Mouse (Mus musculus) adrenal gland, postnatal 4 days (tissue): ENCODE data around the gene Gpr141. TPM values are rescaled to one million over a fixed set of nuclear protein-coding genes. Genes with fewer than 3 reads are reported as not detected.
"Not testable (repeated sequence)": the region's sequence is repeated elsewhere in the genome, so short reads cannot be mapped to it uniquely, and the experiment has no call there.

Experiments
- DNase-seq, 2 experiments: peaks; one replicate each; pipeline ENCODE4 v3.0.0; 2021 to 2022; ENCODE audit warnings: low spot score in 2 of 2, mixed read lengths in 2 of 2
- long read RNA-seq, 2 experiments: library from polyadenylated mRNA; stranded (forward); transcript quantifications; one replicate each; pipeline ENCODE4 v2.0.0; 2021
- total RNA-seq, 2 experiments: library from RNA; stranded (reverse); gene quantifications; 2 replicates each; pipeline ENCODE4 v1.2.3; 2021

The Gpr141 gene
- total RNA-seq = under 1 TPM; 0.14 to 0.56 TPM
- long read RNA-seq, experiment 1 = 0 reads
- long read RNA-seq, experiment 2 = 0 reads

DNA sequence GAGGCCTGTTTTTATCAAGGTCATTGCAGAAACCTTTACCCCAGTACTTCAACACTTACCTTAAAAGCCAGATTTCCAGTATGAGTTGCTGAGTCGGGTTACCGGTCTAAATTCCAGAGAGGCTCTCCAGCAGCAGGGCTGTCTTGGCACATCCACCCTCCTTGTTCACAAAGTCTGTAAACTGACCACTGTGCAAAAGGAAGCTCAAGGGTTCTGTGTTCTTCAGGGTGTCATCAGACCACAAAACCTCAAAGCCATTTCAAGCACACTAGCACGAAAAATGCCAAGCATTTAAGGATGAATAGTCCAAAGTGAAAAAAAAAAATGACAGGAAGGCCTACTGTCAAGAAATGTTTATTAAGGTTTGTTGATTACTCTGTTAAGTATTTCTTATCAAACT lies at the start of gene Gpr141:
Gpr141 (minus strand) TSS at position 187 of the 400 bp plus-strand sequence.
- no peak for DNase-seq

DNA sequence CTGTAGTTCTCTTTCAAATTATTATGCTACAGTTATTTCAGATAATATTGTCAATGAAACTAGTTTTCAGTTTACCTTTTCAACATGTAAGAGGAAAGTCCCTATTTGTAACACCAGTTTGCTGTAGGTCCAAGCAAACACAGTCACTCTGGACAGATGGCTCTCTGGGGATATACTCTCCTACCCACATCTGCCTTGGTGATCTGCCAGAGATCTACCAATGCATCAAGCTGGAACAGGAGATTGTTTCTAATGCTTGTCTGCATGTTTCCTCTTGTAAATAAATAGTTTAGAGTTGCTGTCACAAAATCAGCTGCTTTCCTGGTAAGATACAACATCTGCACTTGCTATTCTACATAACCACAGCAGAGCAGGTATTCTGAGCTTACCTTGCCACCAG lies 40.2 kb upstream of the Gpr141 start:
- DNase-seq = no peak

DNA sequence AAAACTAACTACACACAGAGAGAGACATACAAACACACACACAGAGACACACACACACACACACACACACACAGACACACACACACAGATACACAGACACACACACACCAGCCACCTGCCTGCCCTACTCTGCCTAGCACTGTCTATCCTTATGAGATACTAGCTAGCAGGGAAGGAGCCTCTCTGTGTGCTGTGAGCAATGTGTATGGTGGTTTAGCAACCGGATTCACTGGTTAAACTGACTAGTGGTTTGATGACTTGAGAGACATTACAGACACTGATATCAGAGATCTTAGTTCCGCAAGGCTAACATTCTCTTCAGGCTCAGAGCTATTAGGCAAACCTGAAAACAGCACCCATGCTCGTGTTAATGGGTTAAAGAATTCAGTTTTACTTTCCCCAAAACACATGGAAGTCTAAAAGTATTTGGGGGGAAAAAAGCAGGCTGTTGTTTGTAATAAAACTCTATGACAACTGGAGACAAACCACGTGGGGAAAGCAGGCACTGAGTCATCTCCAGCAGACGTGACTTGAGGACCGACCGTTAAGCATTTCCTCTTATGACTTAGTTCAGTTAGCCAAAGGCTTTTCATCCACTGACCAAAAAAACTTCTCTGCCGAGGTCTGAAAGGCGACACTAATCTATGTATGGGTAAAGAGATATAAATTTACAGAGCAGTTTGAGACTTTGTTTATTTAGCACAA lies 30.7 kb upstream of the Gpr141 start:
- DNase-seq = no peak

DNA sequence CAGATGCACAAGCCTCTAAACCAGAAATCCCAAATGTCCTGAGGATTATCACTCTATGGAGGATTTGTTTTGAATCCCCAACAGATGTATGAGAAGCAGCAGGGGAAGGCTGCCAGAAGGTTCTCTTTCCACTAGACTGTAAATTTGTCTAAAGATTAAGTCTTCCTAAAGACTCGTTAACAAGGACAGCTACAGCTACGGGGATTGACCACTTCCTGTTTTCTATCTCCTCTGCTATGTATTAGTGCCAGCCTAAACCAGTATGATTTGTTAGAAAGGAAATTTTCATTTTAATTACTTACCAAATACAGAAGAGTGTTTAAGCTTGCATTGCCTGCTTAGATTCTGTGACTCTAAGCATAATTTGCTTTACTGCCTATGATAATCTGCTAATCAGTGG lies 30.0 kb upstream of the Gpr141 start:
- no peak for DNase-seq

DNA sequence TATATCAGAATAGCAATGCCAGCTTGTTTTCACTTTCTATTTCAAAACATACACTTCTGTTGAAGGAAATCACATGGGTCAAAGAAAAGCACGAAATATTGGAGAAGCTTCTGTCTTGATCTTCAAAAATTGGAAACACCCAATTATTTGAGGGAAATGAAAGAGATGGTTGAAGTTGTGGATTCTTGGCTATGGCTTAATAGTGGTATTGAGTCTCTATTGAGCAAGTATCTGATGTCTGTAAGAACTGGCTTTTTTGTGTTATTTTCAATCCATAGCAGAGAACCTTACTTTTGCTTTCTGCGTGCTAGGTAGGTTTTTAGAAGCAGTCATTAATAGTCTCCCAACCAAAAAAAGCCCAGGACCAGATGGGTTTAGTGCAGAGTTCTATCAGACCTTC lies 19.4 kb upstream of the Gpr141 start:
- no peak for DNase-seq

DNA sequence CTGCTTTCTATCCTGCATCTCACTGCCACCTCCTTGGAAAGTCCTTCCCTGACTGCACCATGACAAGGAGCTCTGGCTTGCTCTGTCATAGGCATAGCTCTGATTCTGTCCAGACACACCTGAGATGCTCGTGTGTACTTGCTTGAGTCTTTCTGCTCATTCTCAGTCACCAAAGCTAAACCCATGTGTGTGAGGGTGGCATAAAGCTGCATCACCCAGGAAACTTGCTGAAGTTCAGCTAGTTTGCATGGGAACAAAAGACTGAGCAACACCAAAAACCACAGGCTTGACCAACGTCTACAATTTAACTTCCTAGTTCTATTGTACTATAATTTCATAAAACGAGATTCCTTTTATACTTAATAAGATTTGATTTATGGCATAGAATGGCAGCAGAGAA lies 18.6 kb upstream of the Gpr141 start:
- DNase-seq = no peak

DNA sequence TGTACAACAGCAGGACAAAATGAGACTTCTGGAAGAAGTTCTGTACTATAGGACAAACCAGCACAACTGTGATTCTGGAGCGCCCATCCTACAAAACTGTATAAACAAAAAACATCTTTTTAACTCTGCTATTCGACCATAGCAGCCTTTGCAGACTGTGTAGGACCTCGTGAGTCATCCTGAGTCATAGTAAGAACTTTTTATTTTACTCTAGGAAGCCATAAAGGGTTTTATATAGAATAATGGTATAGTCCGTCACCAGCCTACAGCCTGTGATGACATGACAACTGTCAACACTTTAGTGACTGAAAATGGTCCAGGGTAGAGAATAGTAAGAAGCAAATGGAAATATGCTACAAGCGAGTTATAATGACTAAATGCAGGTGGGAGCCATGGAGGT lies 17.6 kb upstream of the Gpr141 start:
- DNase-seq = no peak

DNA sequence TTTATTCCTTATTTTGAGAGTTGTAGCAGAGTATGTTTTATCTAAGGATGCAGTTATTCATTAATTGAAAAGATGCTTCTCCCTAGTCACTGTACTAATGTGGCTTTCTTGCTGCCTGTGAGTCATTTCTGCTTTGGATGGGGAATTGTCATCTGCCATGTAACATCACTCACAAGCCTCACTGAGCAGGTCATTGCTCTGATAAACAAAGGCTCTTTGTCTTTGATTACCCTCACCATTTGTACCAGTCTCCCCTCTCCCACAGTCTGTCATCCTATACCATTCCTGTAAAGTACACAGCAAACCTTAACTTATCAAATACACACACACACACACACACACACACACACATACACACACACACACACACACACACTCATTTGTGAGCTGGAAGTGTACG lies 16.1 kb upstream of the Gpr141 start:
- no peak for DNase-seq

DNA sequence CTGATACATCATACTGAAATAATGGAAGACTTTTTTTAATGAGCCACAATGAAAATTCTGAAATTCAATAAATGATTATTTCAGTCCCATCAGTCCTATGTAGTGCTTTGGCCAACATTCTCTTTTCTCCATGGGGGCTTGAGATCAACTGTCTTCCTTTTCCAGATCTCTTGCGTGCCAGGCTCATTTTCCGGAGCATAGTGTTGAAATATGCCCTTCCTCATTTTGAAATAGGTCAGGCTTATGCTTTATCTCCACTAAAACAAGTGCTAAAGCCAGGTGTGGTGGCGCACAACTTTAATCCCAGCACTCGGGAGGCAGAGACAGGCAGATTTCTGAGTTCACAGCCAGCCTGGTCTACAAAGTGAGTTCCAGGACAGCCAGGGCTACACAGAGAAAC lies 6.5 kb upstream of the Gpr141 start:
- no peak for DNase-seq

DNA sequence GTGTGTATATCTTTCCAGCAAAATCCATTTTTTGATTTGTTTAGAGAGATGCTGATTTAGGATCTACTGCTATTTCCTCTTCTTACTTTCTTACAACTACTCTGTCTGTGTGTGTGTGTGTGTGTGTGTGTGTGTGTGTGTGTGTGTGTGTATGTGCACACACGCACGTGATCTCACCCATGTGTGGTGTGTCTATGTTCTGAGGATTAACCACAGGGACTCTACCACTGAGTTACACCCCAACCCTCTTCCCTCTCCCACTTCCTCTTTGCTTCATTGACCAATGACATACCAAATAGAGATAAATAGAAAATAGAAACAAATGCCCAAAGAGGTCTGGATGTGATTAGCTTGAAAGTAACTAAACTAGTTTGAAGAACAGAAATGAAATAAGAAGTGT lies 4.0 kb upstream of the Gpr141 start:
- no peak for DNase-seq

DNA sequence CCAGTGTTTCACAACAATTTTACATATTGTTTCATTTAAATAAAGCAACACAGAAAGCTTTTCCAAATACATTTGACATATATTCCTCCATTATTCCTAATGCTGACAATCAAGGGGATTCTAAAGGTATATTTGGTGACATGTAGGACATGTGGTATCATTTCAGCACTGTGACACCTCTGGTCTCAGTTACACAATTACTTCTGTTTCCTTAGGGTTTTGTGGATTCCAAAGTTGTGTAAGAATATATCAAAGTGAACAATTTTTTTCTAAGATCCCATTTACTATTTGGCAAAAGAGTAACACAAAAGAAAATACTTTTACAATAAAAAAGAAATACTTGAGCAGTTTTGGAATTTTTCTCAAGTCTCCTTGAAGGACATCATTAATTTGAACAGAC lies 2.4 kb downstream of the Gpr141 start:
- no peak for DNase-seq

DNA sequence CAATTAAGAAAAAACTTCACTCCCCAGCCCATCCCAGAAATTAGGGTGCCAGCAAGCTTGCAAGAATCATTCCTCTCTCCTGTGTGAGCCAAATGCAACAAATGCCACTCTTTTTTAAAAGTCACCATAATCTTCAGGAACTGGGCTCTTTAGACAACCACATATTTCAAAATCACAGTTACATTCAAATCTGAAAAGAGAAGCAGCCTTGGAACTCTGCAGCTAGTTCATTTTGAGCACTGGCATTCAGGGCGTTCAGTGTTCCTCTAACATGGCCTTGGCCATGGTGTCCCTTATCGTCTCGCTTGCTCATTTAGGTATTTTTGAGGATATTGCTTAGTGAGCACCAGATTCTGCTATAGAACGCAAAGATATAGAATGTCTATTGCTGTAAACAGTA lies 4.1 kb downstream of the Gpr141 start:
- DNase-seq = no peak

DNA sequence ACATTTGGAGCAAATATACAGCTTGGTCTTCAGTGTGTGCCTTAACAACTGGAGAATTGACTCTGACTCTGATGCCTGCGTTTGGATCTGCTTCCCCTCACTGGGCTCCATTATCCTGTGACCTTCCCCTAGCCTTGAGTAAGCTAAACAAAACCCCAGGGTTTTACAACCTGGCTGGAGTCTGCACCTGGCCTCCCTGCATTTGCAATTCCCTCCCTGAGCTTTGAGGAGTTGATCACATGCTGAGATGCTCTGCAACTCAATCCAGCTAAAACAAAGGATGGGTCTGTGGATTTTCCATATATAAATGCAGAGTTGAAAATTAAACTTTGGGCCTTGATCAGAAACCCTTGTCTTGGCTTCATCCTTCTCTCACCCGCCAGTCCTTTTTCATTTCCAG lies 4.8 kb downstream of the Gpr141 start:
- no peak for DNase-seq

DNA sequence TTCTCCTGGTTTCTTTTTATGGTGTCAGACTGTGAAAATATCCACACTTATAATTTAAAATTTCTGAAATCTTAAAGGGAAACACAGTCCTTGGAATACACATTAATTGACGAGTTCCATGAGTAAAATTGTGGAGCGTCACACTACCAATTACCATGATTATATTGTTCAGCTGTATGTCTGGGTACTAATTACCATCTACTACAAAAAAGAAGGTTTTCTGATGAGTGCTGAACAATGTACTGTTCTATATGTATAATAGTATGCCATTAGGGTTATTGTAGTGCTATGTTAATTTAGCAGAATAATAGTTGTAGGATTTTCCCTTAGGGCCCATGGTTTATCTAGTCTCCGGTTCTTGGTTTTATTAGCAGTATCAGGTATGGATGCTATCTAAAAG lies 29.1 kb downstream of the Gpr141 start:
- DNase-seq = no peak

DNA sequence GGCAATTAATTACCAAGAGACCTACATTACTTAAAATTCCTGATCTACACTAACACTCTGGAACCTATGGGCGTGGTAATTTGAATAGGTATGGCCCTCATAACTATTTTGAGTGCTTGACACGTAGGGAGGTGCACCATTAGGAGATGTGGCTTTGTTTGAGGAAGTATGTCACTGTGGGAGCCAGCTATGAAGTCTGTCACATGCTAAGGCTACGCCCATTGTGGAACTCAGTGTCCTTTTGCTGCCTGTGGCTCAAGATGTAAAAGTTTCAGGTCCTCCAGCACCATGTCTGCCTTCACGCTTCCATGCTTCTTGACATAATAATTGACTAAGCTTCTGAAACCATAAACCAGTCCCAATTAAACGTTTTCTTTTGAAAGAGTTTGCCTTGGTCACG lies 29.6 kb downstream of the Gpr141 start:
- DNase-seq = no peak

DNA sequence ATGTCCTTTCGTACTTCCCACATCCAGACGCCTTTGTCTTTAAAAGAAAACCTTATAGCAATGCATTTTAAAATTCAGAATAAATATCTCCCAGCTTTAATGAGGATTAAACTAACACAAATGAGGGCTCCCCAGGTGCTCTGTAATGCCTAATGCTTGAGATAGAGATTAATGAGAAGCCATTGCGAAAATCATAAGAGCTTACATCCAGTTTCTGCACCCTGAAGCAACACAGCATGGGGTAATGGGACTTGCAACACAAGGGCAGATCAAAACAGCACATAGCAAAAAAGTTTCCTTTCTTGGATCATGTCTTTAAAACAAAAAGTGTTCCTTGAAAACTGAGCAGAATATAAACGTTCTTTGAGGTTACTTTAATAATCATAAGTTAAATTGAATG lies 30.3 kb downstream of the Gpr141 start:
- no peak for DNase-seq

DNA sequence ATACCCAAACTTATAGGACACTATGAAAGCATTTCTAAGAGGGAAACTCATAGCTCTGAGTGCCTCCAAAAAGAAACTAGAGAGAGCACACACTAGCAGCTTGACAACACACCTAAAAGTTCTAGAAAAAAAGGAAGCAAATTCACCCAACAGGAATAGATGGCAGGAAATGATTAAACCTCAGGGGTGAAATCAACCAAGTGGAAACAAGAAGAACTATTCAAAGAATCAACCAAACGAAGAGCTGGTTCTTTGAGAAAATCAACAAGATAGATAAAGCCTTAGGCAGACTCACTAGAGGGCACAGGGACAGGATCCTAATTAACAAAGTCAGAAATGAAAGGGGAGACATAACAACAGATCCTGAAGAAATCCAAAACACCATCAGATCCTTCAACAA lies 36.1 kb downstream of the Gpr141 start:
- not testable (repeated sequence) for DNase-seq

DNA sequence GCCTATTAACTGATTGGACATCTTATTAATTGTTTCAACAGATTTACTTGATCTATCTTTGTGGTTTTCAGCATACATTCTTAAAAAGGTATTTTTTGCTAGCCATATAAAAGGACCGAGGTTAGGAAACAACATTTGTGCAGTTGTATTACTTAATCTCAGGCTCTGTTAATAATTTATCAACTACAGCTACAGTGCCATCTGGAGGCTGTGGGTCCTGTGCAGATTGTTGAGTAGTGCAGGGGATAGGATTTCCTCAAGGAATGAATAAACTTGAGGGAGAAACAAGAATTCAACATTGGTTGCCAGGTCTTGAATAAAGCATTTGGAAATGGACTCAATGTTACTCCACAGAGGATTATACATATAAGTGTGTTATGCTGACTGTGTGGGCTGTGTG lies 53.9 kb downstream of the Gpr141 start:
- no peak for DNase-seq

DNA sequence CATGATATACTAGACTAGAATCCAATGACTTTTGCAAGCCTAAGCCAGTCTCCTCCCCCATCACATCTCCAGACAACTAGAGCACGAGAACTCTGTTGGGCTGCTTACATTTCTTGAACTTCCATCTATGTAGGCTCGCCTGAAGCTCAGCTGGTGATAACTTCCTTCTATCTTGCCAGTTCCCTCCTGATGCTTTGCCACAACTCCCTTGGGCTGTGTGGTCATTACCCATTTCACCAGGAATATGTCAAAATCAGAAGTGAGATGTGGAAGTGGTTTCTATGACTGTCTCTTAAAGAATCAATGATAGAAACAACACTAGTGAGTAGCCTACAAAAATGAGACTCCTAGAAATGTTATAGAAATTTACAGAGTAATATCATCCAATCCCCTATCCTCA lies 56.9 kb downstream of the Gpr141 start:
- DNase-seq = no peak

DNA sequence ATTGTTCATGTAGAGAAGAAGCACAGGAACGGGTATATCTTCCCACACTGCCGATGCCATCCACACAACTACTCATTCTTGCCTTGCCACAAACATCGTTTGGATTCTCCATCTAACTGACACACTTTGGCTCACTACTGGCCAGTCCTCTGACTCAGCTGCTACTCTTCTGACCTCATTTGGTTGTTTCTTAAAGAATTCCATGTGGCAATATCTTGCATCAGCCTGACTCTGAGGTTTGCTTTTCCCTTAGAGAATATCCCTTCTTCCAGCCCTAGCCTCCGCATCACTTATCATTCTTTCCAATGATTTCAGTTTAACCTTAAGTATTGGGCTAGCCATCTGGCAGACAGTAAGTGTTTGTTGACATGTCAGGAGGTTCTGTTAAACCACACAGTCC lies 59.8 kb downstream of the Gpr141 start:
- no peak for DNase-seq

DNA sequence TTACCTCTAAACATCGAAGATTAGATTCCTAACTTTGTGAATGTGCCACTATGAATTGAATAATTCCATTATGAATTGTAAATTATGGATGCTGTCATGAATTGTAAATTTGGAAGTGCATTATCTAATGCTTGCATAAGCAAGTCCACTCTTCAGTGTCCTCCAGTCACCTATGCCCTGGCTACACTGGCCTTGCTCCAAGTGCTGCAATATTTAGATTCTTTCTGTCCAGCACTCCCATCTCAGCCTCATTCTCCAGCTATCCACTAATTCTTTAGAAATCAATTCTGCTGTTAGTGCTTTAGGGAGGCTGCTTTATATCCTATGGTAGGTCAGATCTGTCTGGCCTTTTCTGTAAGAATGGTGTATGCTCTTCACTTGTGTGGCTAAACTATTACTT lies 60.8 kb downstream of the Gpr141 start:
- DNase-seq = no peak

DNA sequence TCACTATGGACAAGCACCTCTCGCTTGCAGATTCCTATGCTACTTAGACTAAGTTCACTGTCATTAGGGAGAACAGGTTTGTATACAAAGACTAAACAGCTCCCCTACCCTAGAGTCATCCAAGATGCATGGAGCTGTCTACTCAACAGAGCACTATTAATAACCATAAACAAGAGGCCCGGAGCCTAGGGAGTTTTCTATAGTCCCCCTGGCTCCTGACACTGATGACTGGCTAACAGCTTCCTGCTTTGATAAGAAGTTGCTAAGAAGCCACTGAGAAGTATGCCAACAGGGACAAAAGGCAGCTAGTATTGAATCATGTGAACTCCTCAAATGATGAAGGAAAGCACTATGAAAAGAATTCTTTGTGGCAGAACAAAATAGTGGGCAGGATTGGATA lies 78.3 kb downstream of the Gpr141 start:
- DNase-seq = no peak

DNA sequence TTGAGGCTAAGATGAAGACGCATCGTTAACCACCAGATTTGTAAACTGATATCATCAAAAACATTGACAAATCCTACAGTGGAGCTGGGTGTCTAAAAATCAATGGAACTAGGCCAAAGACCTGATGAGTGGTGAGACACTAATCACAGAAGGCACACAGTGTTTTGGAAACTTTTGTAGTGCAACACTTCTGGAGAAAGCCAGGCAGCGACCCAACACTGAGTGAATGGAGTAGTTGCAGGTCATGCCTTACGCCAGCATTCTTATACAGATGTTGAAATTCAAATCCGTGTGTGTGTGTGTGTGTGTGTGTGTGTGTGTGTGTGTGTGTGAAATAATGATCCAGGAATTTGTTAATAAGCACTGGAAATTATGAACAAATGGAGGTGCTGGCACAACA lies 79.5 kb downstream of the Gpr141 start:
- DNase-seq = no peak

DNA sequence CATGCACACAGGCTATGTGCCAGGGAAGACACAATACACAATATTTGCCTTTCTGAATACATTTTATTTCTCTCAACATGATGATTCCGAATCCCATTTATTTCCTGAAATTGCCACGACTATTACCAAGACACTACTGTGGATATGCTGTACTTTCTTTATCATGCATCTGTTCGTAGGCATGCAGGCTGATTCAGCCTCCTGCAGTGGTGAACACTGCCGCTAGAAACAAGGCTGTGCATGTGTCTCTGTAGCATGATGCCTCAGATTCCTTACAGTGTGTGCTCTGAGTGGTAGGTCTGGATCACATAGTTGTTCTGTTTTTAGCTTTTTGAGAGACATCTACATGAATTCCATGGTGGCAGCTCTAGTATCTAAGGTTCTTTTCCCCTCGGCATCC lies 89.5 kb downstream of the Gpr141 start:
- no peak for DNase-seq
